Mouse (Mus musculus): ENCODE results near the gene Dpp7. TPM values are rescaled to one million over a fixed set of nuclear protein-coding genes. Genes with fewer than 3 reads are reported as not detected.

Dpp7 gene
- 18.5 TPM for polyA plus RNA-seq (2014; fragmentation: Illumina TruSeq; extraction: RNeasy Lipid Tissue Mini Kit (QIAGEN cat#74804); ENCODE audit: insufficient read depth, low read depth, low replicate concordance)

GRCm38 (mm10) chr2:25356208-25357079, at the start of gene Dpp7:
Dpp7 (minus strand) TSS chr2:25356359.

GRCm38 (mm10) chr2:25399051-25399450, 42.9 kb upstream of the Dpp7 start, which contains the start of gene Npdc1:
Npdc1 (plus strand) TSS chr2:25399351.

GRCm38 (mm10) chr2:25395721-25396596, 39.8 kb upstream of the Dpp7 start, which contains the start of gene Entpd2:
Entpd2 (plus strand) TSS chr2:25395874.

GRCm38 (mm10) chr2:25371764-25372643, 15.8 kb upstream of the Dpp7 start, which contains the start of gene Sapcd2:
Sapcd2 (plus strand) TSS chr2:25372321.

GRCm38 (mm10) chr2:25365091-25365761, 9.1 kb upstream of the Dpp7 start, which contains the start of gene Uap1l1:
Uap1l1 (minus strand) TSS chr2:25365682.

GRCm38 (mm10) chr2:25332286-25333160, 23.6 kb downstream of the Dpp7 start, which contains the start of gene Man1b1:
Man1b1 (plus strand) TSS chr2:25332338.

GRCm38 (mm10) chr2:25318971-25319773, 37.0 kb downstream of the Dpp7 start, which contains the start of gene Grin1:
Grin1 (minus strand) TSS chr2:25319187.

Other genes starting within 250 kb of the Dpp7 start
- 28.7 TPM for gene Nrarp, start 175.6 kb downstream of the Dpp7 start, polyA plus RNA-seq (2014; fragmentation: Illumina TruSeq; extraction: RNeasy Lipid Tissue Mini Kit (QIAGEN cat#74804); ENCODE audit: insufficient read depth, low read depth, low replicate concordance)
- 18.3 TPM for gene Tor4a, start 159.5 kb downstream of the Dpp7 start, polyA plus RNA-seq (2014; fragmentation: Illumina TruSeq; extraction: RNeasy Lipid Tissue Mini Kit (QIAGEN cat#74804); ENCODE audit: insufficient read depth, low read depth, low replicate concordance)
- gene Nelfb, start 144.9 kb downstream of the Dpp7 start, polyA plus RNA-seq (2014; fragmentation: Illumina TruSeq; extraction: RNeasy Lipid Tissue Mini Kit (QIAGEN cat#74804); ENCODE audit: insufficient read depth, low read depth, low replicate concordance): 41.8 TPM
- gene Stpg3, start 141.7 kb downstream of the Dpp7 start, polyA plus RNA-seq (2014; fragmentation: Illumina TruSeq; extraction: RNeasy Lipid Tissue Mini Kit (QIAGEN cat#74804); ENCODE audit: insufficient read depth, low read depth, low replicate concordance): not detected
- gene Fam166a, start 137.6 kb downstream of the Dpp7 start, polyA plus RNA-seq (2014; fragmentation: Illumina TruSeq; extraction: RNeasy Lipid Tissue Mini Kit (QIAGEN cat#74804); ENCODE audit: insufficient read depth, low read depth, low replicate concordance): not detected
- gene Tubb4b, start 131.7 kb downstream of the Dpp7 start, polyA plus RNA-seq (2014; fragmentation: Illumina TruSeq; extraction: RNeasy Lipid Tissue Mini Kit (QIAGEN cat#74804); ENCODE audit: insufficient read depth, low read depth, low replicate concordance): 379 TPM
- not detected for gene Slc34a3, start 122.0 kb downstream of the Dpp7 start, polyA plus RNA-seq (2014; fragmentation: Illumina TruSeq; extraction: RNeasy Lipid Tissue Mini Kit (QIAGEN cat#74804); ENCODE audit: insufficient read depth, low read depth, low replicate concordance)
- not detected for gene Rnf224, start 119.6 kb downstream of the Dpp7 start, polyA plus RNA-seq (2014; fragmentation: Illumina TruSeq; extraction: RNeasy Lipid Tissue Mini Kit (QIAGEN cat#74804); ENCODE audit: insufficient read depth, low read depth, low replicate concordance)
- gene Rnf208, start 114.1 kb downstream of the Dpp7 start, polyA plus RNA-seq (2014; fragmentation: Illumina TruSeq; extraction: RNeasy Lipid Tissue Mini Kit (QIAGEN cat#74804); ENCODE audit: insufficient read depth, low read depth, low replicate concordance): 2.1 TPM
- 0.30 TPM for gene Cysrt1, start 113.9 kb downstream of the Dpp7 start, polyA plus RNA-seq (2014; fragmentation: Illumina TruSeq; extraction: RNeasy Lipid Tissue Mini Kit (QIAGEN cat#74804); ENCODE audit: insufficient read depth, low read depth, low replicate concordance)
- gene AL732309.1, start 109.5 kb downstream of the Dpp7 start, polyA plus RNA-seq (2014; fragmentation: Illumina TruSeq; extraction: RNeasy Lipid Tissue Mini Kit (QIAGEN cat#74804); ENCODE audit: insufficient read depth, low read depth, low replicate concordance): 6.2 TPM
- gene Tmem203, start 100.9 kb downstream of the Dpp7 start, polyA plus RNA-seq (2014; fragmentation: Illumina TruSeq; extraction: RNeasy Lipid Tissue Mini Kit (QIAGEN cat#74804); ENCODE audit: insufficient read depth, low read depth, low replicate concordance): 15.5 TPM
- 6.2 TPM for gene Tprn, start 93.7 kb downstream of the Dpp7 start, polyA plus RNA-seq (2014; fragmentation: Illumina TruSeq; extraction: RNeasy Lipid Tissue Mini Kit (QIAGEN cat#74804); ENCODE audit: insufficient read depth, low read depth, low replicate concordance)
- gene Ssna1, start 83.9 kb downstream of the Dpp7 start, polyA plus RNA-seq (2014; fragmentation: Illumina TruSeq; extraction: RNeasy Lipid Tissue Mini Kit (QIAGEN cat#74804); ENCODE audit: insufficient read depth, low read depth, low replicate concordance): 68.9 TPM
- 38.0 TPM for gene Anapc2, start 83.9 kb downstream of the Dpp7 start, polyA plus RNA-seq (2014; fragmentation: Illumina TruSeq; extraction: RNeasy Lipid Tissue Mini Kit (QIAGEN cat#74804); ENCODE audit: insufficient read depth, low read depth, low replicate concordance)
- gene Tmem210, start 68.2 kb downstream of the Dpp7 start, polyA plus RNA-seq (2014; fragmentation: Illumina TruSeq; extraction: RNeasy Lipid Tissue Mini Kit (QIAGEN cat#74804); ENCODE audit: insufficient read depth, low read depth, low replicate concordance): not detected
- 22.2 TPM for gene Lrrc26, start 66.4 kb downstream of the Dpp7 start, polyA plus RNA-seq (2014; fragmentation: Illumina TruSeq; extraction: RNeasy Lipid Tissue Mini Kit (QIAGEN cat#74804); ENCODE audit: insufficient read depth, low read depth, low replicate concordance)
- gene Grin1, start 37.2 kb downstream of the Dpp7 start, polyA plus RNA-seq (2014; fragmentation: Illumina TruSeq; extraction: RNeasy Lipid Tissue Mini Kit (QIAGEN cat#74804); ENCODE audit: insufficient read depth, low read depth, low replicate concordance): not detected
- 31.9 TPM for gene Man1b1, start 24.0 kb downstream of the Dpp7 start, polyA plus RNA-seq (2014; fragmentation: Illumina TruSeq; extraction: RNeasy Lipid Tissue Mini Kit (QIAGEN cat#74804); ENCODE audit: insufficient read depth, low read depth, low replicate concordance)
- gene Uap1l1, start 9.3 kb upstream of the Dpp7 start, polyA plus RNA-seq (2014; fragmentation: Illumina TruSeq; extraction: RNeasy Lipid Tissue Mini Kit (QIAGEN cat#74804); ENCODE audit: insufficient read depth, low read depth, low replicate concordance): 51.2 TPM
- gene Sapcd2, start 16.0 kb upstream of the Dpp7 start, polyA plus RNA-seq (2014; fragmentation: Illumina TruSeq; extraction: RNeasy Lipid Tissue Mini Kit (QIAGEN cat#74804); ENCODE audit: insufficient read depth, low read depth, low replicate concordance): 1.0 TPM
- 7.6 TPM for gene Entpd2, start 39.5 kb upstream of the Dpp7 start, polyA plus RNA-seq (2014; fragmentation: Illumina TruSeq; extraction: RNeasy Lipid Tissue Mini Kit (QIAGEN cat#74804); ENCODE audit: insufficient read depth, low read depth, low replicate concordance)
- gene Npdc1, start 43.0 kb upstream of the Dpp7 start, polyA plus RNA-seq (2014; fragmentation: Illumina TruSeq; extraction: RNeasy Lipid Tissue Mini Kit (QIAGEN cat#74804); ENCODE audit: insufficient read depth, low read depth, low replicate concordance): 69.7 TPM
- 1.7 TPM for gene Fut7, start 66.9 kb upstream of the Dpp7 start, polyA plus RNA-seq (2014; fragmentation: Illumina TruSeq; extraction: RNeasy Lipid Tissue Mini Kit (QIAGEN cat#74804); ENCODE audit: insufficient read depth, low read depth, low replicate concordance)
- 9.0 TPM for gene Abca2, start 72.3 kb upstream of the Dpp7 start, polyA plus RNA-seq (2014; fragmentation: Illumina TruSeq; extraction: RNeasy Lipid Tissue Mini Kit (QIAGEN cat#74804); ENCODE audit: insufficient read depth, low read depth, low replicate concordance)
- 364 TPM for gene Clic3, start 100.5 kb upstream of the Dpp7 start, polyA plus RNA-seq (2014; fragmentation: Illumina TruSeq; extraction: RNeasy Lipid Tissue Mini Kit (QIAGEN cat#74804); ENCODE audit: insufficient read depth, low read depth, low replicate concordance)
- 44.5 TPM for gene Paxx, start 104.7 kb upstream of the Dpp7 start, polyA plus RNA-seq (2014; fragmentation: Illumina TruSeq; extraction: RNeasy Lipid Tissue Mini Kit (QIAGEN cat#74804); ENCODE audit: insufficient read depth, low read depth, low replicate concordance)
- gene Ptgds, start 113.7 kb upstream of the Dpp7 start, polyA plus RNA-seq (2014; fragmentation: Illumina TruSeq; extraction: RNeasy Lipid Tissue Mini Kit (QIAGEN cat#74804); ENCODE audit: insufficient read depth, low read depth, low replicate concordance): 1.6 TPM
- gene Lcn12, start 137.6 kb upstream of the Dpp7 start, polyA plus RNA-seq (2014; fragmentation: Illumina TruSeq; extraction: RNeasy Lipid Tissue Mini Kit (QIAGEN cat#74804); ENCODE audit: insufficient read depth, low read depth, low replicate concordance): not detected
- gene Fbxw5, start 144.4 kb upstream of the Dpp7 start, polyA plus RNA-seq (2014; fragmentation: Illumina TruSeq; extraction: RNeasy Lipid Tissue Mini Kit (QIAGEN cat#74804); ENCODE audit: insufficient read depth, low read depth, low replicate concordance): 27.0 TPM
- gene C8g, start 145.4 kb upstream of the Dpp7 start, polyA plus RNA-seq (2014; fragmentation: Illumina TruSeq; extraction: RNeasy Lipid Tissue Mini Kit (QIAGEN cat#74804); ENCODE audit: insufficient read depth, low read depth, low replicate concordance): 0.92 TPM
- 19.5 TPM for gene Traf2, start 190.6 kb upstream of the Dpp7 start, polyA plus RNA-seq (2014; fragmentation: Illumina TruSeq; extraction: RNeasy Lipid Tissue Mini Kit (QIAGEN cat#74804); ENCODE audit: insufficient read depth, low read depth, low replicate concordance)
- 272 TPM for gene Edf1, start 201.5 kb upstream of the Dpp7 start, polyA plus RNA-seq (2014; fragmentation: Illumina TruSeq; extraction: RNeasy Lipid Tissue Mini Kit (QIAGEN cat#74804); ENCODE audit: insufficient read depth, low read depth, low replicate concordance)
- 0.44 TPM for gene Mamdc4, start 218.5 kb upstream of the Dpp7 start, polyA plus RNA-seq (2014; fragmentation: Illumina TruSeq; extraction: RNeasy Lipid Tissue Mini Kit (QIAGEN cat#74804); ENCODE audit: insufficient read depth, low read depth, low replicate concordance)
- 64.0 TPM for gene Phpt1, start 218.9 kb upstream of the Dpp7 start, polyA plus RNA-seq (2014; fragmentation: Illumina TruSeq; extraction: RNeasy Lipid Tissue Mini Kit (QIAGEN cat#74804); ENCODE audit: insufficient read depth, low read depth, low replicate concordance)
- not detected for gene Ajm1, start 225.4 kb upstream of the Dpp7 start, polyA plus RNA-seq (2014; fragmentation: Illumina TruSeq; extraction: RNeasy Lipid Tissue Mini Kit (QIAGEN cat#74804); ENCODE audit: insufficient read depth, low read depth, low replicate concordance)

Measured in lung, adult 10 weeks (tissue).